Mouse (Mus musculus) lung, postnatal 0 days (tissue): ENCODE results near the gene Ppp4r2.

ENCODE experiments used
- CTCF ChIP-seq: IDR thresholded peaks from 2 replicates; pipeline ENCODE4 v1.5.1; 2016; ENCODE audit warnings: antibody characterized with exemption, mild to moderate bottlenecking
- EP300 ChIP-seq: IDR thresholded peaks from 2 replicates; pipeline ENCODE4 v1.6.1; 2016; ENCODE audit warnings: antibody characterized with exemption, mild to moderate bottlenecking, control low read depth

DNA sequence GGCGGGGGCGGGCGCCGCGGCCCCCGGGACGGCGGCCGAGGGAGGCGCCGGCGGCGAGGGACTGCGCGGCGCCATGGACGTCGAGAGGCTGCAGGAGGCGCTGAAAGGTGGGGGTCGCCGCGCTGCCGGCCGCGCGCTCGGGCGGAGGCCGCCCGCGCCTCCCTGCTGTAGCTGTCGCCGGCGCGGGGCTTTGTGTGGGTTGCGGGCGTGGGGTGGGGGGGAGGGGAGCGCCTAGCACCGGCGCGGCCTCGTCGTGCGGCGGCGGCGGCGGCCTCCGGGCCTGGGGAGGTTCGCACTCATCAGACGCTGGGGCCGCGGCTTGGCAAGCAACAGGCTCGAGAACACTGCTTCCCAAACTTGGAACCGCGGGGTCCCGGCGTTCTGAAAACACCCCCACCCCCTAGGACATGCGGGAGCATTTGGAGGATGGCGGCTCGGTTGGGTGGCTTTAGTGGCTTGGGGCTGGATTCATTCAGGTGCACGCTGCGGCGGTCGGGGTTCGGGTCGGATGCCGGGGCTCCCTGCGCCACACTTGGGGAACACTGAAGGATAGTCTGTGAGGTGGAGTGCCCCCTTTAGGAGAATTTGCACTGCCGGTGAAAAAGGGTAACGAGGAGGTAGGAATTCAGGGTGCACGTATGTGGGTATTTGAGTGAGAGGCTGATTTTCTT is 524 bp downstream of the Ppp4r2 start:
- TF ChIP-seq CTCF (peak; percentile 58), EP300 (no peak)
